Mouse (Mus musculus) brown adipose tissue, adult 24 weeks (tissue): ENCODE results near the gene Hnrnpa2b1. TPM values are rescaled to one million over a fixed set of nuclear protein-coding genes. Genes with fewer than 3 reads are reported as not detected.

Experiments used
- H3K27ac ChIP-seq: fragments of 200-500 bp; replicated peaks from 2 replicates; pipeline ENCODE4 v1.5.1; 2012; ENCODE audit warnings: low read depth, mild to moderate bottlenecking, low read length
- H3K4me1 ChIP-seq: fragments of 200-500 bp; 2 replicates; pipeline ENCODE4 v1.6.1; 2012; ENCODE audit warnings: low read length, mixed read lengths; ENCODE audit not compliant: control insufficient read depth, insufficient read depth, insufficient read length
- H3K4me3 ChIP-seq: fragments of 200-500 bp; 2 replicates; pipeline ENCODE4 v1.5.1; 2012; ENCODE audit warnings: low read depth, mild to moderate bottlenecking, low read length, moderate library complexity; ENCODE audit not compliant: insufficient read depth
- polyA plus RNA-seq: library from polyadenylated mRNA; stranded (reverse); fragments of >200 nt; gene quantifications from 2 replicates; pipeline ENCODE4 v1.2.4, GENCODE M21; 2012; ENCODE audit not compliant: missing spikeins, insufficient read depth, insufficient read length

Gene Hnrnpa2b1
- polyA plus RNA-seq, 1 experiment: 410 TPM

DNA sequence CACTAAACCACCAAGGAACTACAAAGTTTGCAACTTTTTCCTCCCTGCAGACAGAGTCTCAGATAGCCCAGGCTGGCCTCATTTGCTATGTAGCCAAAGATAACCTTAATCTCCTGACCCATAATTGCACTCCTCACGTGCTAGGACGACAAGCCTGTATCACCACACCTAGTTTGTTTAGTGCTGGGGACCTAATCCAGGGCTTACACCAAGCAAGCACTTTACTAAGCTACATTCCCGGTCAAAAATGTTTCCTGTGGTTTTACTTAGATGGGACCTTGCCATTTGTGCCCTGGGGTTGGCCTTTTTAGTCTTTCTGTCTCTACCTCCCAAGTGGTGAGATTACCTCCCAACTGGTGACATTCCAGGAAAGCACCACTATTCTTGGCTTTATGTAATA lies 14.7 kb downstream of the Hnrnpa2b1 start:
- H3K27ac ChIP-seq: no peak overlapping the region
- H3K4me3 ChIP-seq: no peak overlapping the region
- no peaks in the 10 kb centered on the region for H3K4me1 ChIP-seq

DNA sequence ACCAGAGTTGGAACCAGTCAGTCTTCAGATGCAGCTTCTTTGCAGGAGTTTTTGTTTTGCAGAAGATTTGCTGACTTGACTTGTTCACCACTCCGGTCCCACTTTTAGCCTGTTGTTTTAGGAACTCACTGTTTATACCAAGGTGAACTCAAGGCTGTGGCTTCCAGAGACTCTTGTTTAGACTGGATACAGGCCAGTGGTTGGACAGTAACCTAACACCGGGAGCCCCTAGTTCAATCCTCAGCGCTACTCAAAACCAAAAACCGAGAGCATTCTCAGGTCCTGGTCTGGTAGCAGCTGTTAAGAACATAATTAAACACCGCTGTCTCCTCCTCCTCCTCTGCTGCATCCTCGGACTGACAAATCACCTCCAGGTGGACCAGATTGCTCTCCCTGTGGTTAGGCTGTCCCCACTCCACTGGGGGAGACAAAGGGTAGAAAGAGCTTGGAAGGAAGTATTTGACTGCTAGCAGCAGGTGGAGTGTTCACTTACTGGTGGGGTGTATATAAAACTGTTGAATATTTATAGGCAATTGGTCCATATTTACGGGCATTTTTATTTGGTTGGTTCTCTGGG lies 16.7 kb downstream of the Hnrnpa2b1 start:
- H3K4me1 ChIP-seq: no peaks in the 10 kb centered on the region
- no peak overlapping the region for H3K4me3 ChIP-seq
- no peak overlapping the region for H3K27ac ChIP-seq

DNA sequence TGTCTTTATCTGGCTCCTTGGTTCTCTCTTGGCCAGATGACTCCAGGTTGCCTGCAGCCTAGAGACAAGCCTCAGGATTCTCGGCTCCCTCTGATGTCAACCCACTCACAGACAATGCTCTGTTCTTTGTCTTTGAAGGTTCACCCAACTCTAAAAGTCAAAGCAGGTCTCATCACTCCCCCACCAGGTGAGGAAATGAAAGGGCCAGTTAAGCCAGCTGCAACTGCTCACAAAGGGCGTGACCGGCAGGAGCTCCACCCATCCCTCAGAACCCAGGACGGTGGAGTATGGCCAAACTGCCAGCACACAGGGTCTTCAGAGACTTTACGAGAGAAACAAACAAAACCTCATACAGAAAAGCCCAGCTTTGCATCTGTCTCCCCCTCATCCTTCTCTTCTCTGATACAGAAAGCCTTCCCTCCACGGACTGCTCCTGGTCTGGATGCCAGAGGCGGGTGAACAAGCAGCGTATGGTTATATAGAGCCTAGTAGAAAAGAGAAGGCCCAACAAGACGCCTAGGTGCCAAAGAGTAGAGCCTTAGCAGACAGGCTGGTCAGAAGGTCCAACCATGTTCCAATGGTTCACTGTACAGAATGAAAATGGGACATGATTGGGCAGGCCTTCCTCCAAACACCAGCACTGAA lies 27.4 kb downstream of the Hnrnpa2b1 start:
- Histone ChIP-seq H3K27ac (no peak overlapping the region), H3K4me3 (no peak overlapping the region), H3K4me1 (peaks cover 2% of the 10 kb centered on the region; the same call in 1 of the 2 replicates)

DNA sequence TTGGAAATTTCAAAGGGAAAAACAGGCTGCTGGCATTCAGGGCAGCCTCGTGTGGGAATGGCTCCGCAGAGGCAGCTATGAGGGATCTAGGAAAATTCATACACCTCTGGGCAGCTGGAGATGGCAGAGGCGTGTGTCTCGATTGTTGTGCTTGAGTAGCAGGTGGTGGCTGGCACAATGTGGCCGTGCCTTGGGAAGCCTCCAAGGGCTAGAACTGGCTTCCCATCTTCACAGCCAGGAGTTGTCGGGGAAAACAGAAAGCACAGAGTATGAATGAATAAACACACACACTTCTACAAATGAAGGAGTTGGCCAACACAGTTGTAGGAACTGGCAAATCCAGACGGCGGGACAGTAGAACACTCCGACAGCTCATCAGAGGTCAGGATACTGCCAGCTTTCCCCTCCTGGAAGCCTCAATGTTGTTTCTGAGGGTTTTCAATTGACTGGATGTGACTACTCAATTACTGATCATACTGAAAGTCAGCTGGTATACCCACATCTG lies 30.8 kb downstream of the Hnrnpa2b1 start:
- H3K4me3 ChIP-seq: no peak overlapping the region
- peaks cover 2% of the 10 kb centered on the region; the same call in 1 of the 2 replicates for H3K4me1 ChIP-seq
- no peak overlapping the region for H3K27ac ChIP-seq

DNA sequence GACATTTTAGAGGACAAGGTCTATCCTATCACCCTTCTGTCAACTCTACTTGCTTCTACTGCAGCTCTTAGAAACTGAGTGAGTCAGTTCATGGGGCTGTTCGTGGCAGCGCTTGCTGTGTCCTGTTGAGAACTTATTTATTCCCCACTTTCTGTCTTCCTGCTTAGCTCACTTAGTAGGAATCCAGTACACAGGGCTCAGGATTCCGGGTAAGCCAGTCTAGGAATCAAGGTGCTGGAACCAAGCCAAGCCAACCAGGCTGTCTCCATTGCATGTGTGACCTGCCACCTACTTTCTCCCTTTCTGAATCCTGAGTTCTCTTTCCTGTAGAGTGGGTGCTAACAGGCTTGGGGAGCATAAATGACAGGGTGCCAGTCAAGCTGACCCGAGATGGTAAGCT lies 32.0 kb downstream of the Hnrnpa2b1 start:
- peaks cover 2% of the 10 kb centered on the region; the same call in 1 of the 2 replicates for H3K4me1 ChIP-seq
- H3K27ac ChIP-seq: peak overlapping the region; percentile 63
- no peak overlapping the region for H3K4me3 ChIP-seq

DNA sequence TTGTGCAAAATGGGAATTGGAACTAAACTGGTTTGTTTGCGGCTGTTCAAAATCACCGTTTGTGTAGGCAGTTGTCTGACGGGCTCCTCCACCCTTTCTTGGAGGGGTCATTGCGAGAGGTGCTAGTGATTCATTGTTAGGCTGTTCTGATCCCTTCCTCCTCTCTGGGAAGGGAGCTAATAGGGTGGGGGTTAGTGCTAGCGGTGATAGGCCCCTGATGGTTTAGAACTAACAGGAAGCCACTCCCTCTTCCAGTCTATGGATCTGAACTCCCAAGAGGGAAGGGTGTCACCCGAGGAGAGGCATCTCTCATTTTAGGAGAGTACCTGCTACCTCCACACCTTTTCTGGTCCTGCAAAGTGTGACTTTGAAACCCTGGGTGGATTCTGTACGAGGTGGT lies 35.4 kb downstream of the Hnrnpa2b1 start:
- Histone ChIP-seq H3K4me1 (peaks cover 2% of the 10 kb centered on the region; the same call in 1 of the 2 replicates), H3K4me3 (no peak overlapping the region), H3K27ac (no peak overlapping the region)

DNA sequence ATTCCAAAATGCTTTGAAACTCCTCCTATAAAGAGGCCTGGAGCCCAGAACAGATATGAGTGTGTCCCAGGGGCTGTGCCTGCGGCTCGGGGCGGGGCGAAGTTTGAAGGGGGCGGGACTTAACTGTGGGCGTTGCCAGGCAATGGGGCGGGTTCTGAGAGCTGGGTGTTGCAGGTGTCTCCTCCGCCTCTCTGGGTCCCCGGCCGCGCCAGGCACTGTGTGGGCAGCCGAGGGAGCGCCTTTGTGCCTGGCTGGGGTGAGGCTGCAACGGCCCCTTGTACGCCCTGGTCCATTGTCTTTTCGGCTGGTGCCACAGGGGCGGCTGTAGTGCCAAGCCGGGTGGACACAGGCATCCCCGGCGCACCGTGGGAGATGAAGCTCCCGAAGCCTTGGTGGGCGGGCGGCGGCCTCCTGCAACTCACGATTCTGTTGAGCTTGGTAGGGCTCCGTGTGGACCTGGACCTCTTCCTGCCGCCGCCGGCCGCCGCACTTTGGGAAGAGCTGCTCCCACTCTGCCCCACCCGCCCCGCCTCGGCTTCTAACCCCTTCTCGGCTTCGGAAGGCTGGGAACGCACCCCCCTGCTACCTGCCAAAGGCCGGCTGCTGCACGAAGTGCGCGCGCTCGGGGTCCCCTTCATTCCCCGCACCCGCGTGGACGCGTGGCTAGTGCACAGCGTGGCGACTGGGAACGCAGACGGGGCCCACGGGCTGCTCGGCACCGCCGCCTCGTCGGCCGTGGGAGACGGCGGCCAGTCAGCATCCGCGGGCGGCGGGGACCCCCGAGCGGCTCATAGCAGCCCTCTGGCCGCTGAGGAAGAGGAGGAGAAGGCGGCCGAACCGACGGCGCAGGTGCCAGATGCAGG lies 36.9 kb downstream of the Hnrnpa2b1 start, which contains the start of gene Nfe2l3:
Nfe2l3 (plus strand) TSS at position 136 of the 863 bp plus-strand sequence.
- no peaks in the 10 kb centered on the region for H3K4me1 ChIP-seq
- peak within 1 kb of the TSS; percentile 57 for H3K4me3 ChIP-seq
- H3K27ac ChIP-seq: no peak within 1 kb of the TSS

DNA sequence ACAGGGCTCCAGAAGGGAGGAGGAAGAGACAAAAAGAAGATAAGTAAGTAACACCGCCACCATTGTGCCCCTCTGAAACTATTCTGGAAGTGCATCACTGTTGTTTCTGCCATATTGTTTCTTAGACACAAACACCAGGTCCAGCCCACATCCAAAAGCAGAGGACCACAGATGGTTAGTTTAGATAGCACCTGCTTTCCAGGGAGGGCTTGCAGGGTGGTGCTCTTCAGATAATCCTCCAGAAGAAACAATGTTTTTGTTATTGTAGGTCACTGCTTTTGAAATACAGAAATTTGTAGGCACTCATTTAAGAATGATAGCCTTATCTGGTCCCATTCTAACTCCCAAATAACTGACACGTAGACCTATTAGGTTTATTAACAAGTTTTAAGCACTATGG lies 45.2 kb downstream of the Hnrnpa2b1 start:
- H3K4me3 ChIP-seq: no peak overlapping the region
- no peaks in the 10 kb centered on the region for H3K4me1 ChIP-seq
- H3K27ac ChIP-seq: no peak overlapping the region

DNA sequence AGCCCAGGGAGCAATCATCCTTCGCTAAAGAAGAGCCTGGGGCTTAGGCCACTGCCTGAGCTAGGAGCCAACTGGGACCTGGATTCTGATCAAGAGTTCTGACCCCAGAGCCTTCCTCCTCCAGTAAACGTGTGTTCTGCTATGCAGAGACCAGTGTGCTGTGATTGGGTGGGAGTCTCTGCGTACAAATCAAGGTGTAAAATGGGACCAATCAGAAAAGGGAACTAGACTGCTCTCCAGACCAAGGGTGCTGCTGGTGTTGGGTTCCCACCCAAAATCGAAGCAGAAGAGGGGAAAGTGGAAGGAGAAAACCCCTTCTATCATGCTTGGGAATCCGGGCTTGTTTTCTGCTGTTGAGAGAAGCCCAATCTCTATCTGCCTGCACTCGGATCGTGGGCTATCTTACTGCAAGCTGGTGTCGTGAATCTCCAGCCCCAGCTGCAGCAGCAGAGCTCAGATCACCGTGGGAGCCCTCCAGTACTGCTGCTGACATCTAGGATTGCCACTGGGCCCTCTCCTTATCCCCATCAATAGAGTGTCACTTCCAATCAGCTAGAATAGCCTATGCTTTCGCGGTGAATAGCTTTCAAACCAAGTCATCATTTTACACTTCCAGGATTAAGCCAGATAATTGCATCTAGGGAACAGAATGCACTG lies 46.1 kb downstream of the Hnrnpa2b1 start:
- H3K4me3 ChIP-seq: no peak overlapping the region
- H3K27ac ChIP-seq: no peak overlapping the region
- H3K4me1 ChIP-seq: no peaks in the 10 kb centered on the region

DNA sequence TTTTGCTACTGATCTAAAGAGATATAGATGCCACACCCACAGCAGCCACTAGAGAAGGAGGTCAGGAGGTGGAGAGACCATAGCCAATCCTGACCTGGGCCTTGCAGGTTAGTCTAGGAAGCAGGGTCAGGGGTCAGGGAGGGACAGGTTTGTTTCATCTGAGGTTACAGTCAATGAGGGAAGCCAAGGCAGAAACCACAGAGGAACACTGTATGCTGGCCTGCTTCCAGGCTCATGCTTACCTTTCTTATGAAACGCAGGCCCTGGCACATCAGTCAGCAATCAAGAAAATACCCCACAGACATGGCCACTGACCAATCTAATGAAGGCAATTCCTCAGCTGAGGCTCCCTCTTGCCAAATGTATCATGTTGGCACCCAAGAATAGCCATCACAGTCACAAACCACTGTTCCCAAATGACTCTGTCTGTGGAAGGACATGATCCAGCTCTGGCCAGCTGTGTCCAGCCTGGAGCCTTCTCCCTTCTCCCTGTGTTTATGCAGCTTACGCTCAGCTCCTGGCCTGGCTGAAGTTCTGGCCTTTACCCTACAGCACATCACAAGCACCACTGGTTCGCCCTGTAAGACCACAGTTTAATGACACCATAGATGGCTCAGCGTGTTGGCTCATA lies 52.3 kb downstream of the Hnrnpa2b1 start:
- Histone ChIP-seq H3K27ac (no peak overlapping the region), H3K4me1 (no peaks in the 10 kb centered on the region), H3K4me3 (no peak overlapping the region)

DNA sequence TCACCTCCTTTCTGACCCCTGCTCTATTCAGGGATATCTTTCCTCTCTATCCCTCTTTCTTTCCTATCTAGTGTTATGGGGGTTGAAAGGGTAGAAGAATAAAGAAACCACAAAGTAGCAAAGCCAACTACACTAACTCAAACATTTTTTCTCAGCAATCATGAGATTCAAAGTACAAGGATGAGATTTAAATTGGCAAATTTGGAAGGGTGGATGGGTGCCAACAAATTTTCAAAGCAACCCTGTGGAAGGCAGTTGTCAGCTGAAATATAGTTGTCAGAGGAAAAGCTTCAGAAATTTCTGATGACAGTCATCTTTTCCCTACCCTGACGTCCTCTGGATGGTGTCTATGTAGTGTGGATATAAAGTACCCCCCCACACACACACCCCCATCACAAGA lies 53.3 kb downstream of the Hnrnpa2b1 start:
- Histone ChIP-seq H3K27ac (no peak overlapping the region), H3K4me1 (no peaks in the 10 kb centered on the region), H3K4me3 (no peak overlapping the region)

Other genes starting within 250 kb of the Hnrnpa2b1 start
- gene Nfe2l3, start 37.2 kb downstream of the Hnrnpa2b1 start, polyA plus RNA-seq: 0.55 and 1.5 TPM in 2 replicates
- gene Cbx3, start 466 bp upstream of the Hnrnpa2b1 start, polyA plus RNA-seq: 61.0 and 87.0 TPM in 2 replicates
- gene Snx10, start 54.0 kb upstream of the Hnrnpa2b1 start, polyA plus RNA-seq: 168 and 195 TPM in 2 replicates